Mouse (Mus musculus) cortical plate, adult 2 months (tissue): ENCODE measurements around the gene Slc25a17.

Experiments
- CTCF ChIP-seq: fragments of 200-500 bp; IDR thresholded peaks from 2 replicates; pipeline ENCODE4 v1.5.1; 2011; ENCODE audit warnings: mild to moderate bottlenecking, control low read depth, low read length; ENCODE audit not compliant: insufficient read depth; ENCODE audit errors: extremely low read depth
- POLR2A ChIP-seq: fragments of 200-500 bp; IDR thresholded peaks from 2 replicates; pipeline ENCODE4 v1.6.1; 2011; ENCODE audit warnings: mild to moderate bottlenecking, low read length, control low read depth; ENCODE audit not compliant: insufficient read depth; ENCODE audit errors: extremely low read depth

GRCm38 (mm10) chr15:81355146-81355761 is 5.4 kb downstream of the Slc25a17 start:
- TF ChIP-seq POLR2A (no peak), CTCF (0 out of 2 replicates have a peak, but pooled peaks have one; percentile 17)
